Mouse (Mus musculus) neural tube, postnatal 0 days (tissue): Measurements from ENCODE around the gene Col13a1. TPM values are rescaled to one million over a fixed set of nuclear protein-coding genes. Genes with fewer than 3 reads are reported as not detected.

Source experiments
- polyA plus RNA-seq: library from polyadenylated mRNA; unstranded; fragments of >200 nt; fragmentation: Nextera tagmentation; extraction: Ambion mirVana; gene quantifications from 2 replicates; pipeline ENCODE4 v1.2.1, GENCODE M21; 2015

Col13a1 gene
- polyA plus RNA-seq: 3.3 and 3.8 TPM in 2 replicates

DNA sequence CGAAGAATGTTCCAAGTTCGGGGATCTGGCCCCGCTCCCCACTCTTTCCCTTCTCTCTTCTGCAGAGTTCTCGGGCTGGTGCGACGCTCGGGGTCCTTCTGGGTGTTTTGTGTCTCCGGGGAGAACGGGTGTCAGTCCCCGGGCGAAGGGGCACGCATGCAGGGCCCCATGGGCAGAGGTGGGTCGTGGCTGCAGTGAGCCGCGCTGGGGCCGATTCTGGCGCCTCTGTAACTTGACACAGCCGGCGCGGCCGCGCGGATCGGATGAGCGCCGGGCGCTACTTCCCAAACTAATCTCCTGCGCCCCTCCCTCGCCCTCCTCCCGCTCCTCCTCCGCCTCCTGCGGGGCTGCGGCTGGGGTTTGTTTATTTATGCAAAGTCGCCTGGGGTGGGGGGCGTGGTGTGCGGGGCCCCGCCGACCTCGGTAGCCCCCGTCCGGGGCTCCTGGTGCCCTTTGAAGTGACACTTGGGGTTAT is at the start of gene Col13a1:
Gene Col13a1 (minus strand): TSS at position 243 of the 475 bp plus-strand sequence.

Other genes with a start within 250 kb of the Col13a1 start
- 138 and 149 TPM in 2 replicates for gene H2afy2, start 195.0 kb downstream of the Col13a1 start, polyA plus RNA-seq
- gene Neurog3, start 154.0 kb upstream of the Col13a1 start, polyA plus RNA-seq: 0.18 TPM in 1 of 2 replicates, not detected in the other
- gene Fam241b, start 164.8 kb upstream of the Col13a1 start, polyA plus RNA-seq: 133 and 145 TPM in 2 replicates